Mouse (Mus musculus) stomach, postnatal 0 days (tissue): Measurements from ENCODE around the gene Strbp. TPM values are rescaled to one million over a fixed set of nuclear protein-coding genes. Genes with fewer than 3 reads are reported as not detected.

Source experiments
- ATAC-seq: fragments of 200-750 bp; cut with Nextera tagmentation; 2 replicates; pipeline ENCODE4 v1.8.0; 2017; ENCODE audit not compliant: low FRiP score, low TSS enrichment
- DNase-seq: peaks from one replicate; pipeline ENCODE4 v3.0.0-alpha.2; 2016; ENCODE audit warnings: low spot score
- H3K27ac ChIP-seq: fragments of 300-500 bp; sonication (generic); replicated peaks from 2 replicates; pipeline ENCODE4 v1.5.1; 2014; ENCODE audit warnings: mild to moderate bottlenecking, control low read depth
- H3K27me3 ChIP-seq: fragments of 300-500 bp; sonication (generic); 2 replicates; pipeline ENCODE4 v1.6.1; 2014; ENCODE audit warnings: low read length; ENCODE audit not compliant: control insufficient read depth, insufficient read depth
- H3K36me3 ChIP-seq: fragments of 300-500 bp; sonication (generic); 2 replicates; pipeline ENCODE4 v1.6.1; 2014; ENCODE audit warnings: low read length, mixed read lengths; ENCODE audit not compliant: control insufficient read depth, insufficient read depth
- H3K4me1 ChIP-seq: fragments of 300-500 bp; sonication (generic); replicated peaks from 2 replicates; pipeline ENCODE4 v1.6.1; 2014; ENCODE audit warnings: antibody characterized with exemption; ENCODE audit not compliant: control insufficient read depth, insufficient read depth
- H3K4me2 ChIP-seq: fragments of 300-500 bp; sonication (generic); replicated peaks from 2 replicates; pipeline ENCODE4 v1.6.1; 2014; ENCODE audit warnings: low read depth, mild to moderate bottlenecking, control low read depth, moderate library complexity
- H3K4me3 ChIP-seq: fragments of 300-500 bp; sonication (generic); 2 replicates; pipeline ENCODE4 v1.5.1; 2014; ENCODE audit warnings: low read depth, low read length, control low read depth
- H3K9ac ChIP-seq: fragments of 300-500 bp; sonication (generic); 2 replicates; pipeline ENCODE4 v1.6.1; 2014; ENCODE audit warnings: mild to moderate bottlenecking, low read length, control low read depth, mixed read lengths
- H3K9me3 ChIP-seq: fragments of 300-500 bp; sonication (generic); 2 replicates; pipeline ENCODE4 v1.6.1; 2016; ENCODE audit warnings: low read length; ENCODE audit not compliant: control insufficient read depth
- CTCF ChIP-seq: IDR thresholded peaks from 2 replicates; pipeline ENCODE4 v1.5.1; 2016; ENCODE audit warnings: antibody characterized with exemption, low read depth, mild to moderate bottlenecking, moderate library complexity
- EP300 ChIP-seq: optimal IDR thresholded peaks from 2 replicates; pipeline ENCODE3; 2016; ENCODE audit warnings: antibody characterized with exemption
- WGBS: fragments of 180-500 bp; shearing (Covaris S2); extraction: QIAGEN DNeasy Blood & Tissue Kit; methylation state at CpG from one replicate; pipeline ENCODE4 v1.1.7; 2014; 5-methylcytosine and 5-hydroxymethylcytosine counted together
- polyA plus RNA-seq: library from polyadenylated mRNA; unstranded; fragments of >200 nt; fragmentation: Nextera tagmentation; extraction: Ambion mirVana; gene quantifications from 2 replicates; pipeline ENCODE4 v1.2.1, GENCODE M21; 2015

Strbp gene
- polyA plus RNA-seq, 1 experiment from 2014 or later = 29.2 TPM

DNA sequence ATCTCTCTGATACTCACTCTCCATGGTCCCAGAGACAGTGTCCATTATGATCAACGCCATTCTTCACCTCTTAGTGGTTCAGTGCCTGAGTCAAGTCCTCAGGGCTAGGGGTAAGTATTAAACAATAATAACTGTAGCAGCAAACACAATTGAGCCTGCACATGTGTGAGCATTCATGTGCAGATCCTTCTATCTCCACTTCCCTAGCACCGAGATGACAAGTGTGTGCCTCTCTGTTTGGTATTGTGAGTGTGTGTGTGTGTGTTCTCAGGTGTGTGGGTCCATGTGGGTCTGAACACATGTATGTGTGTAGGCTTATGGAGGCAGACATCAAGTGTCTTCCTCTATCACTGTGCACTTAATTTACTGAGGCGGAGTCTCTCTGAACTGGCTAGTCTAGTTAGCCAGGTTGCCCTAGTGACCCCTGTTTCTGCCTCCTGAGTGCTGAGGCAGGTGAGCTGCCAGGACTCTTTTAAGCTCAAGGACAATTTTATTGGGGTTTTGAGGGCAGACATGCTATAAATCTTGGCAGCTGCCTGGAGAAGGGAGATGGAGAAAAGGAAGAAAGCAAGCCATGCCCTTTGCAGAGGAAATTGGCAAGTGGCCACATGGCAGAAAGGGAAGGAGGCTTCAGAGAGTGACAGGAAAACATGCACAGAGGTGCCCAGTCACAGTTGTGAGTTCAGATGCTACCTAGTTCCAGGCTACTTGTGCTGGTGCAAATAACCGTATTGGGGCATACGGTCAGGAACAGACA lies 42.8 kb upstream of the Strbp start:
- ATAC-seq = no peak
- no peak overlapping the region for H3K9ac ChIP-seq
- 84% methylated on average over 5 of the region's 5 CpGs for WGBS

GRCm38 (mm10) chr2:37744773-37745395 lies 41.2 kb upstream of the Strbp start:
- no peak for ATAC-seq
- no peak overlapping the region for H3K27ac ChIP-seq
- no peak overlapping the region for H3K4me2 ChIP-seq
- no peak overlapping the region for H3K4me3 ChIP-seq
- TF ChIP-seq EP300 (no peak), CTCF (no peak)
- WGBS = 75% methylated on average over 10 of the region's 10 CpGs
- no peaks in the 10 kb centered on the region for H3K4me1 ChIP-seq
- DNase-seq = no peak
- H3K9ac ChIP-seq = no peak overlapping the region
- H3K9me3 ChIP-seq = no peaks in the 10 kb centered on the region
- no peaks in the 10 kb centered on the region for H3K27me3 ChIP-seq
- H3K36me3 ChIP-seq = no peaks in the 10 kb centered on the region

More for the DNA sequence above, 42.8 kb upstream of the Strbp start:
- Histone ChIP-seq H3K36me3 (no peaks in the 10 kb centered on the region), H3K27me3 (no peaks in the 10 kb centered on the region), H3K4me2 (no peak overlapping the region), H3K4me1 (no peaks in the 10 kb centered on the region), H3K4me3 (no peak overlapping the region), H3K9me3 (no peaks in the 10 kb centered on the region), H3K27ac (no peak overlapping the region)
- TF ChIP-seq CTCF (no peak), EP300 (no peak)
- DNase-seq = no peak

DNA sequence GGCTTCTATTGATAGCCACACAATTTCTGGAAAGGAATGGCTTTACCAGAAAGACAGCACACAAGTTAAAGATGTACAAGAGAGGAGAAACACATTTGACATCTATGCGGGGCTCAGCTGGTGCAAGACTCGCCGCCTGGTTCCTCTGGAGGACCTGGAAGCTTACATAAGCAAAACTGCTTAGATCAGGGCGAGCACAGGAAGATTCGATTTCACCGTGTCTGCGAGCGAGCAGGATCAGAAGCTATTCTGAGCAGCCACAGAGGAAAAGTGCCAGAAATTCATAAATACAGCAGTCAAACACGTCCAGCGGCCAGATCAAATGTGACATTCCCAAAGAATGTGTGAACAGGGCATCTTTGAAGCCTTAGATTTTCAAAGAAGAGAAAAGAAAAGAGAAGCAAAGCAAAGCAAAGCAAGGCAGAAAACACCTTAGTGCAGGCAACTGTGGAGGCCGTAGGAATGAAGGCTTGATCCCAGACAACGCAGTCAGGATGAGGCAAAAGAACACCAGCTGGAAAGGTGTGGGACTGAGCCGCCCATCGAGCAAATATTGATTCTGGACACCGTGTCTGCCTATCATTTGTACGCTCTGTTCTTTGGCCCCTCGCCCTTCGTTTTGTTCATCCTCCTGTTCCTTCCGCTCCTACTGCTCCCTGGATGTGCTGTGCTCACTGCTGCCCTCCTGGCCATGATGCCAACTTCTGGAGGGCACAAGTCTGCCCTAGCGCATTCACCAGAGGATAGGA lies 38.3 kb upstream of the Strbp start:
- Histone ChIP-seq H3K36me3 (no peaks in the 10 kb centered on the region), H3K4me3 (no peak overlapping the region), H3K4me1 (no peaks in the 10 kb centered on the region), H3K4me2 (no peak overlapping the region), H3K27ac (no peak overlapping the region), H3K27me3 (no peaks in the 10 kb centered on the region), H3K9ac (no peak overlapping the region), H3K9me3 (no peaks in the 10 kb centered on the region)
- DNase-seq (no peak), ATAC-seq (0 out of 2 replicates have a peak, but pooled peaks have one; percentile 38)
- 33% methylated on average over 20 of the region's 20 CpGs for WGBS
- no peak for TF ChIP-seq EP300
- TF ChIP-seq CTCF = peak; percentile 39; the same call in 1 of the 2 replicates

DNA sequence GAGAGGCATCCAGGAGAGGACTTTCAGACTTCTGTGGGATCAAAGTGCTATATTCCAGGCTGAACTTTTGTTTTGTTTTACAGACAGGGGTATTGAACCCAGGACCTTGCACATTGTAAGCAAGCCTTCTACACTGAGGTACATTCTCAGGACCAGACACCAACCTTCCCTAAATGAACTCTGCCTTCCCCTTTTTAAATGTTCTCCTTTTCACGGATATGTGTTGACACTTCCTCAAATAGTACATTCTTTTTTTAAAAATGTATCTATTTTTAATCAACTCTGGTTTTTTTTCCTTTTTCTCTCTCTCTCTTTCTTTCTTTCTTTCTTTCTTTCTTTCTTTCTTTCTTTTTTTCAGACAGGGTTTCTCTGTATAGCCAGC lies 32.1 kb upstream of the Strbp start:
- 41% methylated on average over 1 of the region's 1 CpGs for WGBS
- H3K36me3 ChIP-seq = no peaks in the 10 kb centered on the region
- TF ChIP-seq EP300 = no peak
- no peak for TF ChIP-seq CTCF
- no peak overlapping the region for H3K27ac ChIP-seq
- no peaks in the 10 kb centered on the region for H3K9me3 ChIP-seq
- H3K9ac ChIP-seq = no peak overlapping the region
- H3K4me1 ChIP-seq = no peaks in the 10 kb centered on the region
- no peaks in the 10 kb centered on the region for H3K27me3 ChIP-seq
- peak overlapping the region; percentile 38 for H3K4me2 ChIP-seq
- no peak for DNase-seq
- ATAC-seq = no peak
- no peak overlapping the region for H3K4me3 ChIP-seq

- ATAC-seq = peak; percentile 18; the same call in 1 of the 2 replicates
- DNase-seq = peak; percentile 34
- Histone ChIP-seq H3K9ac (no peak overlapping the region), H3K36me3 (no peaks in the 10 kb centered on the region), H3K27ac (no peak overlapping the region), H3K4me1 (no peaks in the 10 kb centered on the region), H3K27me3 (no peaks in the 10 kb centered on the region), H3K4me2 (peak overlapping the region; percentile 38), H3K4me3 (no peak overlapping the region), H3K9me3 (no peaks in the 10 kb centered on the region)
- TF ChIP-seq EP300 (no peak), CTCF (no peak)
- 14% methylated on average over 17 of the region's 17 CpGs for WGBS
Measured at GRCm38 (mm10) chr2:37734979-37735806, 31.5 kb upstream of the Strbp start.
